Comparison of ENCODE assay signal across 15 mouse cellular contexts in the genomic region with DNA sequence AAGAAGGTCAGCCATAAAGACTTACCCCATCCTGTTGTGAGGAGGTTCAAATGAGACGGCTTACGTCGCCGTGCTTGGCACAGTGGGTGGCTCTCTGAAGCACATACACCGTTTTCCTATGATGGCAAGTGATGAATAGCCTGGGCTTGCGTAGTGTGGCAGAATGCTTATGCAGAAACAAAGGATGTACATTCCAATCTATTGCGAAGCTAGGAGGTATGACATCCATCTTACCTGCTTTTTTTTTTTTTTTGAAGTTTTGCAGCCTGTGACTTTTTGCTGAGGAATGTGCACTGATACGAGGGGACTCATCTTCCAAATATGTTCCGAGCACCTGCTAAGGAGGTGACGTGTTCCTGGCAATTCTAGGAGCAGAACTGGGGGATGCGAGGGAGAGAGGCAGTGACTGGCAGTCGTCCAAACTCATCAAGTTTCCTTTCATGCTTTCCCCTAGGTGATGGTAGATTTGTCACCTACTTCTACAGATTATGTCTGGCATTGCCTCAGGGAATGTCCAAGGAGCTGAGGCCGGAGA.
DNase-seq lines count a peak whose midpoint lies in the region; ATAC-seq and TF ChIP-seq lines count a peak whose summit lies in the region.
"Had no signal": no experiment of that assay in that cellular context is flagged by ENCODE, and none has a peak within 500 bp of the region (broad histone marks: within the 10 kb centered on the region; RNA-seq: fewer than 3 reads in every experiment).

No protein-coding gene starts in this region.

- H3K36me3 ChIP-seq in intestine, embryonic 16.5 days (ENCODE audit: control insufficient read depth, insufficient read depth, low read length): no peaks in the 10 kb centered on the region
- H3K36me3 ChIP-seq in intestine, embryonic 15.5 days: no peaks in the 10 kb centered on the region
- no peaks in the 10 kb centered on the region for H3K36me3 ChIP-seq in forebrain, embryonic 14.5 days (ENCODE audit: control insufficient read depth, insufficient read depth, low read length)
- H3K36me3 ChIP-seq: liver, embryonic 15.5 days; midbrain, embryonic 13.5 days had no signal

- no peak overlapping the region for H3K4me2 ChIP-seq in intestine, embryonic 16.5 days (ENCODE audit: low read depth, low read length)
- H3K4me2 ChIP-seq in intestine, embryonic 15.5 days (replicated peaks): no peak overlapping the region
- no peak overlapping the region for H3K4me2 ChIP-seq in forebrain, embryonic 14.5 days (ENCODE audit: low read length)
- H3K4me2 ChIP-seq: liver, embryonic 15.5 days; midbrain, embryonic 13.5 days had no signal

- no peaks in the 10 kb centered on the region for H3K27me3 ChIP-seq in cerebellum, adult 2 months (ENCODE audit: control insufficient read depth, insufficient read depth, low read length)
- no peaks in the 10 kb centered on the region for H3K27me3 ChIP-seq in intestine, embryonic 16.5 days (replicated peaks; ENCODE audit: control insufficient read depth, insufficient read depth, low read length)
- no peaks in the 10 kb centered on the region for H3K27me3 ChIP-seq in intestine, embryonic 15.5 days (replicated peaks)
- no peaks in the 10 kb centered on the region for H3K27me3 ChIP-seq in forebrain, embryonic 14.5 days (replicated peaks; ENCODE audit: control insufficient read depth, insufficient read depth, low read length)
- H3K27me3 ChIP-seq: midbrain, embryonic 13.5 days had no signal

- no peak for ATAC-seq in intestine, embryonic 16.5 days
- no peak for ATAC-seq in intestine, embryonic 15.5 days
- ATAC-seq in forebrain, embryonic 14.5 days: peak; percentile 24; the same call in 1 of the 2 replicates
- ATAC-seq in monocyte, adult 5-6 weeks (replicated peaks; ENCODE audit: insufficient number of reproducible peaks, low FRiP score, low TSS enrichment, poor library complexity, severe bottlenecking): no peak
- ATAC-seq: midbrain, embryonic 13.5 days had no signal

- 21% methylated on average over 13 of the region's 13 CpGs for WGBS in cerebellum, adult 2 months
- 57% methylated on average over 13 of the region's 13 CpGs for WGBS in intestine, embryonic 16.5 days
- WGBS in intestine, embryonic 15.5 days: 59% methylated on average over 13 of the region's 13 CpGs
- WGBS in forebrain, embryonic 14.5 days: 33% methylated on average over 13 of the region's 13 CpGs

- H3K4me3 ChIP-seq in cerebellum, adult 2 months (replicated peaks; ENCODE audit: insufficient read depth, low read depth, low read length): no peak overlapping the region
- H3K4me3 ChIP-seq in intestine, embryonic 16.5 days (ENCODE audit: low read length): no peak overlapping the region
- no peak overlapping the region for H3K4me3 ChIP-seq in intestine, embryonic 15.5 days (replicated peaks)
- no peak overlapping the region for H3K4me3 ChIP-seq in forebrain, embryonic 14.5 days (ENCODE audit: low read depth, low read length)
- H3K4me3 ChIP-seq: liver, embryonic 15.5 days; midbrain, embryonic 13.5 days had no signal

- peak overlapping the region; percentile 62 for H3K27ac ChIP-seq in cerebellum, adult 2 months (ENCODE audit: insufficient read depth, low read length)
- H3K27ac ChIP-seq in intestine, embryonic 16.5 days (ENCODE audit: low read length): peak overlapping the region; percentile 69
- H3K27ac ChIP-seq in intestine, embryonic 15.5 days: no peak overlapping the region; the same call in 1 of the 2 replicates
- H3K27ac ChIP-seq in forebrain, embryonic 14.5 days (ENCODE audit: low read depth, low read length): no peak overlapping the region; the same call in 1 of the 2 replicates
- H3K27ac ChIP-seq: liver, embryonic 15.5 days; midbrain, embryonic 13.5 days had no signal

- peaks cover 81% of the 10 kb centered on the region for H3K4me1 ChIP-seq in cerebellum, adult 2 months (ENCODE audit: control insufficient read depth, insufficient read depth, low read length)
- peaks cover 37% of the 10 kb centered on the region for H3K4me1 ChIP-seq in intestine, embryonic 16.5 days (ENCODE audit: control insufficient read depth, insufficient read depth, low read length)
- peaks cover 42% of the 10 kb centered on the region for H3K4me1 ChIP-seq in intestine, embryonic 15.5 days (replicated peaks)
- peaks cover 25% of the 10 kb centered on the region for H3K4me1 ChIP-seq in forebrain, embryonic 14.5 days (ENCODE audit: control insufficient read depth, insufficient read depth, low read length)

- TF ChIP-seq CTCF in cerebellum, adult 2 months (IDR thresholded peaks at IDR 0.05; ENCODE audit: borderline replicate concordance, insufficient read depth, low read depth, low read length): no peak

- H3K9ac ChIP-seq in intestine, embryonic 16.5 days (ENCODE audit: low read depth, low read length): no peak overlapping the region
- no peak overlapping the region for H3K9ac ChIP-seq in intestine, embryonic 15.5 days
- no peak overlapping the region for H3K9ac ChIP-seq in forebrain, embryonic 14.5 days (ENCODE audit: low read length)
- H3K9ac ChIP-seq: liver, embryonic 15.5 days; midbrain, embryonic 13.5 days had no signal

- no peak for TF ChIP-seq POLR2A in cerebellum, adult 2 months (IDR thresholded peaks at IDR 0.05; ENCODE audit: borderline replicate concordance, insufficient read depth, low read length)

- H3K9me3 ChIP-seq in intestine, embryonic 16.5 days (ENCODE audit: control insufficient read depth, low read length): no peaks in the 10 kb centered on the region
- no peaks in the 10 kb centered on the region for H3K9me3 ChIP-seq in intestine, embryonic 15.5 days
- no peaks in the 10 kb centered on the region for H3K9me3 ChIP-seq in forebrain, embryonic 14.5 days (replicated peaks; ENCODE audit: control insufficient read depth, low read length)
- H3K9me3 ChIP-seq: liver, embryonic 15.5 days; midbrain, embryonic 13.5 days had no signal

- DNase-seq in cerebellum, adult 2 months: peak; percentile 60 to 69
- DNase-seq in cerebellum, postnatal 4 days (ENCODE audit: low spot score in 2 of 2): no peak
- DNase-seq in 3T3-L1 (ENCODE audit: low read depth, low spot score): peak; percentile 67
- peak; percentile 56 for DNase-seq in forebrain, embryonic 14.5 days (ENCODE audit: low spot score)
- no peak for DNase-seq in testis, postnatal 10 days (ENCODE audit: low spot score)
- DNase-seq: adrenal gland, postnatal 14 days; gastrocnemius, postnatal 36 days; kidney, postnatal 14 days; right cerebral cortex, postnatal 25 days; thymus, adult 2 months had no signal

Comparison
In these comparisons a context has a peak if more than half of its experiments do, and no peak if none do; other contexts are left out.
1. DNase-seq: peak in cerebellum, adult 2 months (2 of 2), 3T3-L1 (single experiment) and forebrain, embryonic 14.5 days (single experiment); none in cerebellum, postnatal 4 days (0 of 2) and testis, postnatal 10 days (single experiment).
2. H3K27ac ChIP-seq: peak in cerebellum, adult 2 months (single experiment) and intestine, embryonic 16.5 days (single experiment); none in intestine, embryonic 15.5 days (single experiment) and forebrain, embryonic 14.5 days (single experiment).